Mouse (Mus musculus) left cerebral cortex, postnatal 14 days (tissue): Measurements from ENCODE around the gene Fam92b. TPM values are rescaled to one million over a fixed set of nuclear protein-coding genes. Genes with fewer than 3 reads are reported as not detected.

Experiments used
- DNase-seq, 2 experiments: peaks; one replicate each; pipeline ENCODE4 v3.0.0; 2021 to 2022; ENCODE audit warnings: low spot score in 2 of 2, mixed read lengths in 1 of 2
- intact Hi-C: fragments of 180-260 bp; cut with DNase I; formaldehyde crosslinking; loops from one replicate; pipeline ENCODE4 v1.15.1; 2025
- long read RNA-seq, 2 experiments: library from polyadenylated mRNA; stranded (forward); transcript quantifications; one replicate each; pipeline ENCODE4 v2.0.0; 2021
- total RNA-seq, 2 experiments: library from RNA; stranded (reverse); gene quantifications; 2 replicates each; pipeline ENCODE4 v1.2.3; 2021

The Fam92b gene
- under 1 TPM in 1 of 2 experiments, not detected in 1; 0.47 TPM for total RNA-seq
- long read RNA-seq, experiment 1 = 0 reads
- long read RNA-seq, experiment 2 = 0 reads

DNA sequence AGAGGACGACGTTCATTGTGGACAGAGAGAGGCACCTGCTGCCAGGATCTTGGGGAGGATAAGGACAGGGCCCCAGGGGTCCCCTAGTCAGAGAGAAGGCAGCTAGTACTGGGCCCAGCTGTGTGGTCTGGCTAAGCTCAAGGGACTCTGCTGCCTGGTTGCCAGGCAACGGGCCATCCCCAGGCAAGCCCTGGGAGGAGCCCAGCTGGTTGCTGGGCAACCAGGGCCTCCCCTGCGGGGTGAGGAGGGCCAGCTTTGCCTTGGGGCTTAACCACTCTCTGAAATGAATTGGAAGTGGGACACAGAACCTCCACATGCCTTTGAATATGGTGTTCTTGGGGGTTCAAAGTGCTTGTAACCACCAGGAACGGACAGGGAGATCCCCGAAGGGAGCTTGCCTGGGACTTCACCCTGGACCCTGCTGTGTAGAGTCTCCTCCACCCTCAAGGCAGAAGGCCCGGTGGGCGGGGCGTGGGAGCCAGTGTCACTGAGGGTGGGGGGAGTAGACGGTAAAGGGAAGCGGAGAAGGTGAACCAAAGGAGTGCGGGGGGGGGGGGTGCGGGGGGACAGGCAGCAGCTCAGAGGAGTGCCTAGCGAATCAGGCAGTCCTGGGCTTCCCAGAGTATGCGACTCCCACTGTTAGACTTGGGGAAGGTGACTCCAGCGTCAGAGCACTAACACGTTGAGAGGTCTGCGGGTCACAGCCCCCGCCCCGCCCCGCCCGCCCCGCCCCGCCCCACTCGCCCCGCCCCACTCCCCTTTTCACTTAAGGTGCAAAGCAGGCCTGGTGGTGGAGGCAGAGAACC lies at the start of gene Fam92b:
Gene Fam92b, minus strand, starts transcription at position 149 of the 806 bp plus-strand sequence.
- intact Hi-C loops = loop anchor here (5.0 kb wide), 3 partner anchors 90 to 435 kb away; no protein-coding TSS in a partner anchor
- peak; percentile 64 to 69 for DNase-seq

- DNase-seq = peak; percentile 66 to 85
- intact Hi-C loops = no loop called here
Measured at GRCm38 (mm10) chr8:120225421-120226151, 48.3 kb upstream of the Fam92b start.

DNA sequence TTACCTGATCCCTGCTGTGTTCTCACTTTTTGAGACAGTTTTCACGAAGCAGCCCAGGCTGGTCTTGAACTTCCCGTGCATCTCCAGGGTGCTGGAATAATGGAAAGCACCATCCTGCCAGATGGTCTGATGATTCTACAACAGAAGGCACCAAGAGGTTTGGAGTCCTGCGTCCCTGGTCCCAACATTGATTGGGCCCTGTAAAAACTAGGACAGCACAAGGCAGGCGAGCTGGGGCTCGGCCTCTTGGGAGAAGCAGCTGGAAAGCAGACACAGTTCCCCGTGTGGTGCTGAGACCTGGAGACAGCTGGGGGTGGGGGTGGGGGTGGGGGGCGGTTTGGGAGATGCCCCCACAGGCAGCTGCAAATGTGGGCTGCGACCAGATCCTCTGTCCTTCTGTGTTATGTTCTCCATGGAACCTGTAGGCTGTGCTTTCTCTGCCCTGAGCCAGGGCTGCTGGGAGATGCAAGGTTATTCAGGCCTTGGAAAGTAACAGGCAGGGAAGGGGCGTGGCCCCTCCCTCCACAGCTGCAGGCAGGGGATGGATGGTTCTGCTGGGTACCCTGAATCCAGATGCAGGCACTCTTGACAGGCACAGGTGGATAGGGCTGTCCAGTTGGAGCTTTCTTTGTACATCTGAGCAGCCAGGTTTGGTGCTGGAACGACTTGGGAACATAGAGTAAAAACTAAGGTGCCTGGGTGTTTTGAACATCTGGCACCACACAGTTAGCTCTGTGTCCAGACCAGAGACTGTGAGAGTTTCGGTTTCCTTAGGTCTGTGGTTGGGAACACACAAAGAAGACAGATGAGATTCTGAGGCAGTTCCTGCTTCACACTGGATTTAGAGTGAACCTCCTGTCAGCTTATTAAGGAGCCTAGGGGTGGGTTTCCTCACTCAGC lies 47.5 kb upstream of the Fam92b start:
- intact Hi-C loops = no loop called here
- no peak for DNase-seq

- intact Hi-C loops = no loop called here
Measured at GRCm38 (mm10) chr8:120222548-120222947, 45.3 kb upstream of the Fam92b start.

DNA sequence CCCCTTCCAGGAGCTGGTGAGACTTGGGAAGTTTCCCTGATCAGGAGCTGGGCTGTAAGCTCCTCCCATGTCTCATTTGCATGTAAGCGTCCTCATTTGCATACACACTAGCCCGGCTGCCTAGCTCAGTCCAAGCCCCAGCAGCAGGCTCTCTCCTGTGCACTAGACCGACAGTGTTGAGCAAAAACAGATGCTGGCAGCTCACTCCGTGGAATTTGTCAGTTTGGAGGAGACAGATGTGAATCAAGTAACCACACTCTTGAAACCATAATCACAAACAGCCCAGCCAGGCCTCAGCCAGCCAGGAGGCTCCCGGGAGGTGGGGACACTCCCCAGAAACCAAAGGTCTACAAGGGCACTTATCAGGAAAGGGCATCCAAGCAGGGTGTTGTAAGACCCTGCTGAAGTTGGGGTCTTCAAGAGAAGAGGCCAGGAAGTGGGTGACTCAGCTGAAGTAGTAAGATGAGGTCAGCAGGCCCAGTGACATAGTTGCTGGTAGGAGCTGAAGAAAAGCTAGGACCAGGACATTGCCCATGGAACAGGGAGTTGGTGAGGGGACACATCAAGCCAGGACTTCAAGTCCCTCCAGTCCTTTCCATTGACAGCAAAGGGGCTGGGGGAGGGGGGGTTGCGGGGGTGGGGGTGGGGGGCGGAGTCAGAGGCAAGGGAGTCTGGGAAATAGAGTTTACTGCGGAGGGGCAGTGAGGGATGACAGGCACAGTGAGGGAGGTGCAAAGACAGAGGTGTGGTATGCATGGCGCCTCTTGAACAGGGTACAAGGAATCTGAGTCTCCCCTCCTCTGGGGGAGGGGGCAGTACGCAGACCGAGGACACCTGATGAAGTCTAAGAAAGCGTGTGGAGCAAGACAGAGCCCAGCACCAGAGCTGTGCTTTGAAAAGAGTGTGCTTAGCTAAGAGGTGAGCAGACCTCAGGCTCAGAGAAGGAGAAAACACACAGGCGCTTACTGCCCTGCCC lies 39.9 kb upstream of the Fam92b start:
- intact Hi-C loops = no loop called here
- peak in 1 of 2 experiments; percentile 48 for DNase-seq

More at GRCm38 (mm10) chr8:120222548-120222947, 45.3 kb upstream of the Fam92b start:
- no peak for DNase-seq

GRCm38 (mm10) chr8:120215416-120216141 lies 38.3 kb upstream of the Fam92b start:
- intact Hi-C loops = no loop called here
- no peak for DNase-seq

GRCm38 (mm10) chr8:120213939-120214338 lies 36.7 kb upstream of the Fam92b start:
- DNase-seq = no peak
- intact Hi-C loops = no loop called here

DNA sequence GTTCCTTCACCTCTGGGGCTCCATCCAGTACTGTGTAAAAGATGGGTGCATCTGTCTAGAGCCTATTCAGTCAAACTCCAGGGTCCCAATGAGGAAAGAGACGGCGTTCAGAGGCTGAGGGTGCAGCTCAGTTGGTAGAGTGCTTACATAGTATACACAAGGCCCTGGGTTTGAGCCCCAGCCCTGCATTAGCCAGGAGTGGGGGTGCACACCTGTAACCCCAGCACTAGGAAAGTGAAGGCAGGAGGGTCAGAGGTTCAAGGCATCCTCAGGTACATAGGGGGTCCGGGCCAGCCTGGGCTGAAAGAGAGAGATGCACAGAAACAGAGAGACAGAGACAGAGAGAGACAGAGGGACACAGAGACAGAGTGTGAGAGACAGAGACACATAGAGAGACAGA lies 36.0 kb upstream of the Fam92b start:
- intact Hi-C loops = no loop called here
- DNase-seq = no peak

DNA sequence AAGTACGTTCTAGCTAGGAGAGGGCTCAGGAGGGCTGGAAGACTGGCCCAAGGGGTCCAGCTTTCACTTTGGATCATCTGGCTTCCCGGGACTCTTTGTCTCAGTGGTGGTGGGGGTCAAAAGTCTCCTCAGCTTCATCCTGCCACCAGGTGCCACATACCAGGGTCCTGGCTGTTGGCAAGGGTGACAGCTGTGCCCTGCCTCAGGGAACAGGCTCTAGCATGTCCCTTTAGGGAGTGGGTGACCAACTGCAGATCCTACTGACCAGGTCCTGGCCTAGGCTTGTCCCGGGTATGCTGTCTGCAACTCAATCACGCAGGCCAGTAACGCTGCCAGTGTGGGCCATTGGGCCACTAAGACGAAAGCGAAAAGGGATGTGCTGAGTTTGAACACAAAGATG lies 35.3 kb upstream of the Fam92b start:
- intact Hi-C loops = no loop called here
- DNase-seq = no peak

GRCm38 (mm10) chr8:120211345-120211744 lies 34.1 kb upstream of the Fam92b start:
- no peak for DNase-seq
- intact Hi-C loops = no loop called here

DNA sequence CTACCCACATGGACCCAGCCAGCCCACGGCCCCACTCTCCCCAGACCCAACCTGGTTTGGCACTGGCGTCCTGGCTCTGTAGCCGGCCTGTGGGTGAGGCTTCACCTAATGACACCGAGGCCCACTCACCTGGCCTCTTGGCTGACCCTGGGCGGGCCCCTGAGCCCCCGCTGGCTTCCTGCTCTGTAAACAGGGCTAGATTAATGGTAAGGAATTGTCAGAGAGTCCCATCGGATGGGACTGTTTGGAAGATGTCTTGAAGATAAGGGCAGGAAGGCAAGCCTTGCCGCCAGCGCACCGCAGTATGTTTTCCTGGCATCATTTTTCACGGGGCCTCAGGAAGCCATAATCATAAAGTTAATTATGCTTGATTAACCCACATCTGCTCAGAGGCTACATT lies 30.8 kb upstream of the Fam92b start:
- intact Hi-C loops = no loop called here
- DNase-seq = no peak

DNA sequence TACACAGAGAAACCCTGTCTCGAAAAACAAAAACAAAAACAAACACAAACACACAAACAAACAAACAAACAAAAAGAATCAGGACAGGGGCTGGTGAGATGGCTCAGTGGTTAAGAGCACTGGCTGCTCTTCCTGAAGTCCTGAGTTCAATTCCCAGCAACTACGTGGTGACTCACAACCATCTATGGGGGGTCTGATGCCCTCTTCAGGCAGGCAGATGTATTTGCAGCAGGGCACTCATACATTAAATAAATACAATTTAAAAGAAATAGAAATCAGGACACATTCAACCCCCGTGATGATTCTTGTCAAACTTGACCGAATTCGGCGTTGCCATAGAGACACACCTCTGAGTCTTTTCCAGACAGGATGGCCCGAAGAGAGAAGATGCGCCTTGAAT lies 30.1 kb upstream of the Fam92b start:
- no peak for DNase-seq
- intact Hi-C loops = no loop called here

DNA sequence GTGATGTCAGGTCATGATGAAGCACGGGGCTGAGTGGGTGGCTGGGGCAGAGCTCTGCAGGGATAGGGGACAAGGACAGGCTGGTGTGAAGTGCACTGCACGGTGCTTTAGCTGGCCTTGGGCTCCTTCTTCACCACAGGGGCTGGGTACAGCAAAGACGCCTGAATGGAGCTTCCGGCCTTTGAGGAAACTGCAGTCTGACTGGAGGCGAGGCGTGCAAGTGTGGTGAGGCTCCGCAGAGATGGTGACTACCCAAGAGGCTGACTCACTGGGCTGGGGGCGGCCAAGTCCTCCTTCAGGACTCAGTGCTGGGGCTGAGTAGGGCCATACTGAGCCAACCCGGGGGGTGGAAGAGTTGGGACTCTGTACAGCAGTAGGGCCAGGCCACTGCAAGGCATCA lies 28.6 kb upstream of the Fam92b start:
- DNase-seq = no peak
- intact Hi-C loops = no loop called here

GRCm38 (mm10) chr8:120204736-120205360 lies 27.6 kb upstream of the Fam92b start:
- intact Hi-C loops = no loop called here

DNA sequence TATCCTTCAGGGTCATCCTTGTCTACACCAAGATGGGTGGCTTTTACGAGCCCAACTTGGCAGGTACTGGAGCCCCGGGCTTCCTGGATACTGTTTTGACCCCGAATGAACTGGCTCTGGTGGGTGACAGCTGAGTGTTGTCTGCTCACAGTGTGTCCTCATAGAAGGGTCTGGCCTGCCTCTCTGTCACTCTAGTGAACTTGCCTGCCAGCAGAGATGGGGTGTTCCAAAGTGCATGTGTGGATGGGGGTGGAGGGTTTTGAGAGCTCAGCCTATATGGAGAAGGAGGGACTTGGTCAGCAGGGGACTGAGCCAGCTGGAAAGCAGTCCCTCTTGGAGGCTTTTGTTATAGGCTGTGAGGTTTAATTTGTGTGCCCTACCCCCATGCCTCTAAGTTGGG lies 25.3 kb upstream of the Fam92b start:
- DNase-seq = no peak
- intact Hi-C loops = no loop called here

More at GRCm38 (mm10) chr8:120204736-120205360, 27.6 kb upstream of the Fam92b start:
- no peak for DNase-seq

- intact Hi-C loops = no loop called here
Measured at GRCm38 (mm10) chr8:120201351-120201750, 24.1 kb upstream of the Fam92b start.

DNA sequence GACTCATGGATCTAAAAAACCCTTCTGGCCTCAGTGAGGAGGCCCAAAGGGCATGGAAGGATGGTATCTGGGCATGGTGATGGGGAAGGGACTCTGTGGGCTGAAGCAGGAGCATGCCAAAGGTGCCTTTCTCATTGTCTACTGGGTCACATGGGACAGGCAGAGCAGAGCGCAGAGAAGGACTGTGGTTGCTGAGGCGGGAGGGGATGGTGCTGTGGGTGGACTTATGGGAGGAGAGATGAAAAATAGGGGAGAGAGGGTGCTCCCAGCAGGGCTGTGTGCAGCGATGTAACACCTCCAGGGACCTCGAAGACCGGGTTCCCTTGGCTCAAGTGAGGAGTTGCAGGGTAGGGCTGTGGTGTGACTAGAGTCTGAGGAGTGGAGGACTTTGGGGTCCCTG lies 14.9 kb upstream of the Fam92b start:
- intact Hi-C loops = no loop called here
- DNase-seq = no peak

More at GRCm38 (mm10) chr8:120201351-120201750, 24.1 kb upstream of the Fam92b start:
- DNase-seq = no peak
